27 mouse cellular contexts compared by ENCODE assay signal in genomic region chr19:55582896-55583653, GRCm38 (mm10).
DNase-seq lines count a peak whose midpoint lies in the region; ATAC-seq and TF ChIP-seq lines count a peak whose summit lies in the region.
"Had no signal": no experiment of that assay in that cellular context is flagged by ENCODE, and none has a peak within 500 bp of the region (broad histone marks: within the 10 kb centered on the region; RNA-seq: fewer than 3 reads in every experiment).

No protein-coding gene starts in this region.

- no peak overlapping the region for H3K4me3 ChIP-seq in limb, embryonic 12.5 days (replicated peaks)
- H3K4me3 ChIP-seq in limb, embryonic 10.5 days = no peak overlapping the region
- no peak overlapping the region for H3K4me3 ChIP-seq in MEL (ENCODE audit: control insufficient read depth in 1 of 2, insufficient read depth in 1 of 2, low read depth in 2 of 2, low read length in 2 of 2)
- H3K4me3 ChIP-seq in limb, embryonic 14.5 days (replicated peaks; ENCODE audit: low read length) = no peak overlapping the region
- H3K4me3 ChIP-seq in stomach, embryonic 16.5 days (replicated peaks; ENCODE audit: low read length) = no peak overlapping the region
- H3K4me3 ChIP-seq in forebrain, embryonic 13.5 days = no peak overlapping the region
- H3K4me3 ChIP-seq: embryonic facial prominence, embryonic 10.5 days; embryonic facial prominence, embryonic 13.5 days; erythroblast, embryonic 14.5 days; forebrain, embryonic 12.5 days; heart, adult 2 months; heart, embryonic 10.5 days; heart, embryonic 13.5 days; hindbrain, embryonic 12.5 days; hindbrain, embryonic 15.5 days had no signal

- TF ChIP-seq POLR2A in MEL (IDR thresholded peaks at IDR 0.05; ENCODE audit: control insufficient read depth in 1 of 2, insufficient read depth in 1 of 2, low read depth in 1 of 2, low read length in 2 of 2, poor library complexity in 1 of 2) = no peak
- no peak for TF ChIP-seq POLR2A in limb, embryonic 14.5 days (IDR thresholded peaks at IDR 0.05; ENCODE audit: borderline replicate concordance, extremely low read depth, insufficient read depth, insufficient read length)

- no peak for TF ChIP-seq CTCF in MEL (IDR thresholded peaks at IDR 0.05 in 2 of 3, conservative IDR thresholded peaks at IDR 0.05 in 1 of 3; ENCODE audit: control insufficient read depth in 1 of 3, insufficient read depth in 1 of 3, low read depth in 2 of 3, low read length in 3 of 3, poor library complexity in 1 of 3, severe bottlenecking in 1 of 3)

- 59% methylated on average over 14 of the region's 16 CpGs for WGBS in limb, embryonic 12.5 days
- WGBS in limb, embryonic 10.5 days = 69% methylated on average over 16 of the region's 16 CpGs
- 57% methylated on average over 15 of the region's 16 CpGs for WGBS in limb, embryonic 14.5 days
- WGBS in stomach, embryonic 16.5 days = 20% methylated on average over 13 of the region's 16 CpGs
- WGBS in forebrain, embryonic 13.5 days = 31% methylated on average over 13 of the region's 16 CpGs

- DNase-seq in limb, embryonic 10.5 days (ENCODE audit: low spot score) = no peak
- no peak for DNase-seq in MEL (ENCODE audit: low read depth, low spot score)
- DNase-seq in limb, embryonic 14.5 days (ENCODE audit: low spot score) = no peak
- DNase-seq in cerebellum, adult 8-10 months = no peak
- DNase-seq: adrenal gland, adult 8-10 months; adrenal gland, postnatal 25 days; cerebellum, adult 11-12 months; cerebellum, adult 9-10 months; cerebellum, postnatal 14 days; gastrocnemius, postnatal 10 days; gastrocnemius, postnatal 36 days; heart, adult 2 months; heart, postnatal 14 days had no signal

- no peak overlapping the region for H3K4me2 ChIP-seq in limb, embryonic 12.5 days
- H3K4me2 ChIP-seq in limb, embryonic 14.5 days (replicated peaks; ENCODE audit: low read depth, low read length, severe bottlenecking) = 0 out of 2 replicates have a peak overlapping the region, but pooled peaks have one; percentile 8
- no peak overlapping the region for H3K4me2 ChIP-seq in stomach, embryonic 16.5 days (ENCODE audit: low read depth, low read length)
- H3K4me2 ChIP-seq in forebrain, embryonic 13.5 days = no peak overlapping the region
- H3K4me2 ChIP-seq: embryonic facial prominence, embryonic 13.5 days; forebrain, embryonic 12.5 days; heart, embryonic 13.5 days; hindbrain, embryonic 12.5 days; hindbrain, embryonic 15.5 days had no signal

- peaks cover 16% of the 10 kb centered on the region for H3K27me3 ChIP-seq in limb, embryonic 12.5 days
- H3K27me3 ChIP-seq in limb, embryonic 10.5 days (ENCODE audit: low read depth, poor library complexity, severe bottlenecking) = peaks cover 34% of the 10 kb centered on the region; the same call in 1 of the 2 replicates
- no peaks in the 10 kb centered on the region for H3K27me3 ChIP-seq in MEL (ENCODE audit: control insufficient read depth in 1 of 2, insufficient read depth in 2 of 2, low read length in 2 of 2)
- H3K27me3 ChIP-seq in limb, embryonic 14.5 days (ENCODE audit: control insufficient read depth, insufficient read depth, low read length) = no peaks in the 10 kb centered on the region
- H3K27me3 ChIP-seq in stomach, embryonic 16.5 days (ENCODE audit: control insufficient read depth, insufficient read depth, low read length) = no peaks in the 10 kb centered on the region
- H3K27me3 ChIP-seq in forebrain, embryonic 13.5 days = peaks cover 38% of the 10 kb centered on the region
- H3K27me3 ChIP-seq: heart, embryonic 13.5 days had no signal

- no peaks in the 10 kb centered on the region for H3K9me3 ChIP-seq in limb, embryonic 12.5 days
- no peaks in the 10 kb centered on the region for H3K9me3 ChIP-seq in limb, embryonic 10.5 days (replicated peaks)
- no peaks in the 10 kb centered on the region for H3K9me3 ChIP-seq in MEL (replicated peaks; ENCODE audit: insufficient read depth, low read length)
- no peaks in the 10 kb centered on the region for H3K9me3 ChIP-seq in limb, embryonic 14.5 days (ENCODE audit: control insufficient read depth, low read length)
- no peaks in the 10 kb centered on the region for H3K9me3 ChIP-seq in stomach, embryonic 16.5 days (replicated peaks; ENCODE audit: control insufficient read depth, low read length)
- no peaks in the 10 kb centered on the region for H3K9me3 ChIP-seq in forebrain, embryonic 13.5 days (replicated peaks)
- H3K9me3 ChIP-seq: embryonic facial prominence, embryonic 10.5 days; embryonic facial prominence, embryonic 13.5 days; forebrain, embryonic 12.5 days; heart, embryonic 10.5 days; heart, embryonic 13.5 days; hindbrain, embryonic 12.5 days; hindbrain, embryonic 15.5 days had no signal

- H3K27ac ChIP-seq in limb, embryonic 12.5 days = 0 out of 2 replicates have a peak overlapping the region, but pooled peaks have one; percentile 1
- no peak overlapping the region; the same call in 1 of the 2 replicates for H3K27ac ChIP-seq in limb, embryonic 10.5 days
- H3K27ac ChIP-seq in MEL (ENCODE audit: control insufficient read depth, low read depth, low read length) = no peak overlapping the region
- no peak overlapping the region for H3K27ac ChIP-seq in limb, embryonic 14.5 days (replicated peaks; ENCODE audit: low read depth, low read length)
- peak overlapping the region; percentile 62; the same call in 1 of the 2 replicates for H3K27ac ChIP-seq in stomach, embryonic 16.5 days (ENCODE audit: low read length)
- H3K27ac ChIP-seq in forebrain, embryonic 13.5 days = no peak overlapping the region
- H3K27ac ChIP-seq: embryonic facial prominence, embryonic 10.5 days; embryonic facial prominence, embryonic 13.5 days; forebrain, embryonic 12.5 days; heart, adult 2 months; heart, embryonic 10.5 days; heart, embryonic 13.5 days; hindbrain, embryonic 12.5 days; hindbrain, embryonic 15.5 days had no signal

- no peak for ATAC-seq in limb, embryonic 12.5 days (ENCODE audit: insufficient number of reproducible peaks, insufficient read depth, low FRiP score, low TSS enrichment, low read depth)
- no peak for ATAC-seq in limb, embryonic 14.5 days (ENCODE audit: low FRiP score, low read depth)
- no peak for ATAC-seq in stomach, embryonic 16.5 days (ENCODE audit: insufficient read depth, low FRiP score)
- ATAC-seq in forebrain, embryonic 13.5 days = no peak
- ATAC-seq: activated CD4-positive, CD25-positive, alpha-beta regulatory T cell, adult 4 months; CD4-positive, CD25-positive, alpha-beta regulatory T cell, adult 4 months; forebrain, embryonic 16.5 days had no signal

- no peaks in the 10 kb centered on the region for H3K79me2 ChIP-seq in MEL (ENCODE audit: control insufficient read depth, insufficient read depth, low read length, poor library complexity)

- no peaks in the 10 kb centered on the region for H3K36me3 ChIP-seq in limb, embryonic 12.5 days
- no peaks in the 10 kb centered on the region for H3K36me3 ChIP-seq in limb, embryonic 10.5 days
- peaks cover 0 to 6% of the 10 kb centered on the region in 2 experiments; a peak in 2 of 4 replicates for H3K36me3 ChIP-seq in MEL (ENCODE audit: control insufficient read depth in 1 of 2, insufficient read depth in 2 of 2, low read length in 2 of 2)
- no peaks in the 10 kb centered on the region for H3K36me3 ChIP-seq in limb, embryonic 14.5 days (ENCODE audit: control insufficient read depth, insufficient read depth, low read length)
- H3K36me3 ChIP-seq in stomach, embryonic 16.5 days (ENCODE audit: control insufficient read depth, insufficient read depth, low read length) = no peaks in the 10 kb centered on the region
- no peaks in the 10 kb centered on the region for H3K36me3 ChIP-seq in forebrain, embryonic 13.5 days (ENCODE audit: poor library complexity, severe bottlenecking)
- H3K36me3 ChIP-seq: embryonic facial prominence, embryonic 10.5 days; embryonic facial prominence, embryonic 13.5 days; forebrain, embryonic 12.5 days; heart, embryonic 10.5 days; heart, embryonic 13.5 days; hindbrain, embryonic 12.5 days; hindbrain, embryonic 15.5 days had no signal

- no peak overlapping the region for H3K9ac ChIP-seq in limb, embryonic 12.5 days (replicated peaks)
- no peak overlapping the region for H3K9ac ChIP-seq in MEL (ENCODE audit: control insufficient read depth, low read depth, low read length, poor library complexity, severe bottlenecking)
- no peak overlapping the region for H3K9ac ChIP-seq in limb, embryonic 14.5 days (ENCODE audit: low read depth, low read length, severe bottlenecking)
- 0 out of 2 replicates have a peak overlapping the region, but pooled peaks have one; percentile 47 for H3K9ac ChIP-seq in stomach, embryonic 16.5 days (ENCODE audit: low read length)
- H3K9ac ChIP-seq in forebrain, embryonic 13.5 days = no peak overlapping the region
- H3K9ac ChIP-seq: embryonic facial prominence, embryonic 13.5 days; forebrain, embryonic 12.5 days; heart, embryonic 13.5 days; hindbrain, embryonic 12.5 days; hindbrain, embryonic 15.5 days had no signal

- H3K4me1 ChIP-seq in limb, embryonic 12.5 days (replicated peaks) = peaks cover 57% of the 10 kb centered on the region
- peaks cover 61% of the 10 kb centered on the region for H3K4me1 ChIP-seq in limb, embryonic 10.5 days
- peaks cover 0 to 9% of the 10 kb centered on the region in 2 experiments; a peak in 2 of 4 replicates for H3K4me1 ChIP-seq in MEL (ENCODE audit: control insufficient read depth in 1 of 2, insufficient read depth in 2 of 2, low read length in 2 of 2)
- H3K4me1 ChIP-seq in limb, embryonic 14.5 days (ENCODE audit: control insufficient read depth, insufficient read depth, low read length) = peaks cover 25% of the 10 kb centered on the region
- peaks cover 35% of the 10 kb centered on the region for H3K4me1 ChIP-seq in stomach, embryonic 16.5 days (ENCODE audit: control insufficient read depth, insufficient read depth, low read length)
- peaks cover 28% of the 10 kb centered on the region for H3K4me1 ChIP-seq in forebrain, embryonic 13.5 days

- TF ChIP-seq RAD21 in MEL (IDR thresholded peaks at IDR 0.05; ENCODE audit: low read depth, low read length) = no peak

- no peak for TF ChIP-seq EP300 in MEL (IDR thresholded peaks at IDR 0.05; ENCODE audit: low read depth in 1 of 2, low read length in 2 of 2)

TF ChIP-seq in MEL, 35 proteins besides CTCF, POLR2A, EP300 and RAD21:
- TF ChIP-seq GATA1 (IDR thresholded peaks at IDR 0.05; ENCODE audit: low read depth, low read length) = peak; percentile 74
- no peak for TF ChIP-seq USF2 (IDR thresholded peaks at IDR 0.05; ENCODE audit: borderline replicate concordance in 1 of 2, insufficient read depth in 1 of 2, low read depth in 1 of 2, low read length in 2 of 2)

Comparison
In these comparisons a context has a peak if more than half of its experiments do, and no peak if none do; other contexts are left out.
1. H3K27ac ChIP-seq: peak in limb, embryonic 12.5 days (single experiment) and stomach, embryonic 16.5 days (single experiment); none in limb, embryonic 10.5 days (single experiment), MEL (single experiment), limb, embryonic 14.5 days (single experiment) and forebrain, embryonic 13.5 days (single experiment).